Mouse (Mus musculus): ENCODE data around the gene Iscu.

Iscu gene

DNA sequence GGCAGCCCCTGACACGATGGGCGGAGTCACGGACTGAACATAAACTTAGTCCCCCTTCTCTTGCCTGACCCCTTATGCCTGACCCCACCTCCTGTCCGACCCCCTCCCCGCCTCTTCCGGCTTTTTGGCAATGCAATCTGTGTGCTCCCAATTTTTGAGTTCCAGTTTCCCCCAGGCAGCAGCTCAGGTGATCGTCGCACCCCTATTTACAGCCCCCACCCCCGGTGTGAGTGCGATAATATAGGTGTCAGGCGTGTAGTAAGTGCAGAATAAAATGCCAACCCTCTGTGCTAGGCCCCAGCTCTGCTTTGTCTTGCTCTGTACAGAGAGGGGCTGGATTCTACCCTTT, 42.5 kb downstream of the Iscu start:
- no peak for DNase-seq (ENCODE audit: low spot score)

DNA sequence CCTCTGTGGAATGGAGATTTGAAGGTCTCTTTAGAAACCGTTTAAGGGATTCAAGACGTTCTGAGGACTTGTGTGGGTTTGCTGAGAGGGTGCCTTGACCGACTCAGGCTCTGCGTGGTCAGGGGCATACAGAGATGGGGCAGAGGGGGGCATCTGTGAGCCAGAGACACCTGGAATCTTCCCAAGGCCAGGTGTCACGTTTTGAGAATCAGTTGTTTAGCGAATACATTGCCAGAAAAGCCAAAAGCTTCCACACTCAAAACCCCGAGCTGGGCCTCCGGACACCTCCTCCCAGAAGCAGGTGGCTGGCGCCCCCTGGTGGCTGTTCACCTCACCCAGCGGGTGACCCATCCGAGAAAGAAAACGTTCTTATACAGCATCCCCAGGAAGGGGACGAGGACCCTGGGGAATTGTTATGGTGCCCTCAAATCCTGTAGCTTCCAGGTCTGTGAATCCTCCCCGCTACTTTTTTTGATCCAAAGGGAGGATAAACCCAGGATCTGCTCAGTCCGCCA, 43.1 kb downstream of the Iscu start:
- DNase-seq (ENCODE audit: low spot score) = peak; percentile 67

DNA sequence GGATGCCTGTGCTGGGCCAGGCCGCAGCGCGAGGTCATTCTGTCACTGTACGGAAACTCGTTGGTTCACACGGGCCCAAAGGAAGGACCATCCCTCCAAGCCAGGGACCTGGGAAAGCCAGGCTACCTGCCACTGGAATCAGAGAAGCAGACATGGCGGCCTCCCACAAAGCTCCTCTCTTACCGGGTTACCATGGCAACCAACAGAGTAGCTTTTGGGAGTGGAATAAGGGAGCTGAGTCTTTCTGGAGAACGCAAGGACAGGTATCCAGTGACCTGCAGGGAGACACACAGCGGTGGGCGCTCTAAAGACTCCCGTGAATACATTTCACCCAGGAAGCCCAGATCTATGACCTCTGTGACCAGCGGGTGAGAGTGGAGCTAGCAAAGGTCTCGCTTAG, 46.0 kb downstream of the Iscu start:
- no peak for DNase-seq (ENCODE audit: low spot score)

DNA sequence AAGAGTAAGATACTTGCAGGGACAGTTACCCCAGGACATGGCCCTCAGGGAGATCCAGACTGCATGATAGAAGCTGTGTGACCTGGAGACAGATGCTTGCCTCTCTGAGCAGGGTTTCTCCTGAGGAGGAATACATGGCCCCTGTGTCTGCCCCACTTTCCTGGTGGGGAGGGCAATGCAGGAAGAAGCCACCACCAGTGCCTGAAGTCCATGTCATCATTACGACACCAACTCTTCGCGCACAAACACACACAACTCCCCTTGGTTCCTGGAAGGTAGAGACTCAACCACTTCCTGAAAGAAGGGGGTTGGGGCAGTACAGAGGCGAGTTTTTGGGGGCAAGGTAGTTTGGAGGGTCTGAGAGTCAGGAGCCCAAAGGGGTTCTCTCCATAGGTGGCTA, 51.7 kb downstream of the Iscu start:
- no peak for DNase-seq (ENCODE audit: low spot score)

DNA sequence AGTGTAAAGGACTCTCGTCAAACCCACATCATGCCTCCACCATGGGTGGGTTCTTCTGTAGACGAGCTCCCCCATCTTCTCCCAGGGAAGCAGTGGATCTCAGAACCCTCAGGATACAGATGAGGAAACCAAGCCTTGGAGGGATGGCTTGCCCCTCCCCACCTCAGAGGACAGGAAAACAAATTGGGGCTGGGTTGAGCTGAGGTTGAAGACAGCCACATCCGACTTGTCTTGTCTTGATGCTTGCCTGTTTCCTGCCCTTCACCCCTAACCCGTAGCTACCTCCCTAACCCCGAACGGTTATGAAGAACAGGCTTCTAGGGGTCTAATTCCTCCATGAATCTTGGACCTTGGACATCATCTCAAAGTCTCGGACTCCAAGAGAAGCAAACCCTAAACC, 53.0 kb downstream of the Iscu start:
- no peak for DNase-seq (ENCODE audit: low spot score)

DNA sequence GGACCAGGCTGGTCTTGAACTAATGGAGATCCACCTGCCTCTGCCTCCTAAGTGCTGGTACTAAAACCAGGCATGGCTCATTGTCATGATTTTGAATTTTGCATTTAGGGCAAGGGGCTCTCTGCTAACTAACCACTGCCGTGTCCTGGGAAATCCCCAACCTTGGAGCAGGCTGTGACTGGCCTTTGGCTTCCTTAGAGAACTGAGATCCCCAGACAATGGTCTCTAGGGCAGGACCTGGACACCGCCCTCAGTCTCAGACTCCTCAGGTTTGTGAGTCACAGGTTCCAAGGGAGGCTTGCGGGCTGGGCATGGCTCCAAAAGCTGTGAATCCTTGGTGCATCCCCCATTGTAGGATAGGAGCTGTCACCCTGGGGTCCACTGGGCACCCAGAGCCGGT, 54.1 kb downstream of the Iscu start:
- DNase-seq (ENCODE audit: low spot score) = no peak

All from spleen, adult 12 weeks (tissue).